Mouse (Mus musculus) hindbrain, embryonic 14.5 days (tissue): ENCODE data around the gene Sptssb. TPM values are rescaled to one million over a fixed set of nuclear protein-coding genes. Genes with fewer than 3 reads are reported as not detected.

Source experiments
- ATAC-seq: fragments of 200-750 bp; cut with Nextera tagmentation; 2 replicates; pipeline ENCODE4 v1.8.0; 2017; ENCODE audit warnings: moderate number of reproducible peaks, mild to moderate bottlenecking, moderate TSS enrichment, moderate library complexity; ENCODE audit not compliant: low FRiP score
- DNase-seq: peaks from one replicate; pipeline ENCODE4 v3.0.0-alpha.2; 2015; ENCODE audit warnings: low spot score
- H3K27ac ChIP-seq: fragments of 300-500 bp; sonication (generic); 2 replicates; pipeline ENCODE4 v1.5.1; 2014; ENCODE audit warnings: mild to moderate bottlenecking, moderate library complexity
- H3K27me3 ChIP-seq: fragments of 300-500 bp; sonication (generic); 2 replicates; pipeline ENCODE4 v1.6.1; 2014; ENCODE audit warnings: mild to moderate bottlenecking, low read length, mixed read lengths; ENCODE audit not compliant: control insufficient read depth, insufficient read depth
- H3K36me3 ChIP-seq: fragments of 300-500 bp; sonication (generic); replicated peaks from 2 replicates; pipeline ENCODE4 v1.6.1; 2014; ENCODE audit not compliant: control insufficient read depth, insufficient read depth
- H3K4me1 ChIP-seq: fragments of 300-500 bp; sonication (generic); replicated peaks from 2 replicates; pipeline ENCODE4 v1.6.1; 2014; ENCODE audit warnings: antibody characterized with exemption, low read length, mixed read lengths; ENCODE audit not compliant: control insufficient read depth, insufficient read depth
- H3K4me2 ChIP-seq: fragments of 300-500 bp; sonication (generic); replicated peaks from 2 replicates; pipeline ENCODE4 v1.6.1; 2014; ENCODE audit warnings: mild to moderate bottlenecking, moderate library complexity
- H3K4me3 ChIP-seq: fragments of 300-500 bp; sonication (generic); replicated peaks from 2 replicates; pipeline ENCODE4 v1.5.1; 2014; ENCODE audit warnings: mild to moderate bottlenecking, low read length
- H3K9ac ChIP-seq: fragments of 300-500 bp; sonication (generic); 2 replicates; pipeline ENCODE4 v1.6.1; 2014
- H3K9me3 ChIP-seq: fragments of 300-500 bp; sonication (generic); 2 replicates; pipeline ENCODE4 v1.6.1; 2016; ENCODE audit warnings: low read length; ENCODE audit not compliant: control insufficient read depth
- WGBS: fragments of 180-500 bp; shearing (Covaris S2); extraction: QIAGEN DNeasy Blood & Tissue Kit; methylation state at CpG from one replicate; pipeline ENCODE4 v1.1.7; 2014; 5-methylcytosine and 5-hydroxymethylcytosine counted together
- polyA plus RNA-seq: library from polyadenylated mRNA; unstranded; fragments of >200 nt; fragmentation: Nextera tagmentation; extraction: Ambion mirVana; gene quantifications from 2 replicates; pipeline ENCODE4 v1.2.1, GENCODE M21; 2014

Gene Sptssb
- 0.37 and 0.67 TPM in 2 replicates for polyA plus RNA-seq

DNA sequence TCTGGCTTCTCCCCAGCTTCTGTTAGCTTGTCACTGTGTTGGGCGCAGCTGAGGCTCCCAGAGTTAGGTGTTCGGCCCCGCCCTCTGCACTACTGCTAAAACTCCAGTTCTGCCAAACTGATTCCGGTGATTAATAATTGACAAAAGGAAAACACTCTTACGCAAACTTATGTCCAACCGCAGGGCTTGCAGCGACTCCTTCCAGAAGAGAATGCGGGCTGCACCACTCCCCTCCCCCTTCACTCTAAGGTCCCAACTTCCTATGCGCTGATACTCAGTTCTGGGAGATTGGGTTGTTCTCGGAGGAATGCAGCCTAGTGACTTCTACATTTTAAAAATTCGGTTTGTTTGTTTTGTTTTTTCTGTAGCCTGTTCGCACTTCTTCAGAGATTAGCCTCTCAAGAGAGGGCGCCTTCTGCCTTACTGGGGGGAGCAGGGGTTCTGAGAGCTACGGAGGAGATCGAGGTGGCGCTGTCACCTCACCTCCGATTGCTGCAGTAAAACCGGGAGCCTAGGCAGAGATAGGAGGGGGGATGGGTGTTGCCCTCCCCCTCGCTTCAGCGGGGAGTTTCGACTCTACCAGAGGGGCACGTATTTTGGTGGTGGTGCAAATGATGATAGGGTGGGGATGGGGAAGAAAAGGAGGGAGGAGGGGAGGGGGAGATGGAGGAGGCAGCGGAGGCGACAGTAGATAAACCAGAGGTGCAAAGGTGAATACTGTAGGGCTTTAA lies at the start of gene Sptssb:
Gene Sptssb (minus strand): TSS at position 83 of the 731 bp plus-strand sequence.
- ATAC-seq = peak; percentile 69
- H3K4me2 ChIP-seq = peak within 1 kb of the TSS; percentile 90
- peak within 1 kb of the TSS; percentile 59 for H3K9ac ChIP-seq
- no peaks in the 10 kb centered on the region for H3K9me3 ChIP-seq
- H3K4me1 ChIP-seq = 0 out of 2 replicates have a peak, but pooled peaks cover 8% of the 10 kb centered on the region
- 2% methylated on average over 24 of the region's 24 CpGs for WGBS
- peak within 1 kb of the TSS; percentile 1; the same call in 1 of the 2 replicates for H3K27ac ChIP-seq
- peak; percentile 24 for DNase-seq
- peak within 1 kb of the TSS; percentile 44 for H3K4me3 ChIP-seq
- H3K27me3 ChIP-seq = peaks cover 16% of the 10 kb centered on the region; the same call in 1 of the 2 replicates
- H3K36me3 ChIP-seq = no peaks in the 10 kb centered on the region

DNA sequence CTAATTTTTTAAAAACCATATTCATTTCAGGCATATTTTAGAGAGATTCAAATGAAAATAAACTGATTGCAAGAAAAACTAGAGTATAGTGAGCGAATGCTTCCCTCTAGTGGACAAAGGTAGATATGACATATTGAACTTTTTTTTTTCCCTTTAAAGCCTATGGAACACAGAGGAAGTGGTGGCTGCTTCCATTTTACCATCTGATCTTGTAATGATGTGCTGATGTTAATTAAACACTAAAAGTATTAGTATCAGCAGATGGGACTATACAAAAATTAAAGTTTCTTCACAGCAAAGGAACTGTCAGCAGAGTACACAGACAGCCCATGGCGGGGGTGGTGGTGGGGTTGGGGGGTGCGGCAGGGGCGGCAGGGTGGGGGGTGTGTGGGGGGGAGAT lies 48.3 kb upstream of the Sptssb start:
- H3K27ac ChIP-seq = no peak overlapping the region
- H3K27me3 ChIP-seq = no peaks in the 10 kb centered on the region
- peak; percentile 66; the same call in 1 of the 2 replicates for ATAC-seq
- no peak overlapping the region for H3K4me2 ChIP-seq
- no peak overlapping the region for H3K9ac ChIP-seq
- H3K4me1 ChIP-seq = 0 out of 2 replicates have a peak, but pooled peaks cover 3% of the 10 kb centered on the region
- H3K9me3 ChIP-seq = no peaks in the 10 kb centered on the region
- peak; percentile 87 for DNase-seq
- WGBS = 67% methylated on average over 4 of the region's 4 CpGs
- no peak overlapping the region for H3K4me3 ChIP-seq
- H3K36me3 ChIP-seq = no peaks in the 10 kb centered on the region

DNA sequence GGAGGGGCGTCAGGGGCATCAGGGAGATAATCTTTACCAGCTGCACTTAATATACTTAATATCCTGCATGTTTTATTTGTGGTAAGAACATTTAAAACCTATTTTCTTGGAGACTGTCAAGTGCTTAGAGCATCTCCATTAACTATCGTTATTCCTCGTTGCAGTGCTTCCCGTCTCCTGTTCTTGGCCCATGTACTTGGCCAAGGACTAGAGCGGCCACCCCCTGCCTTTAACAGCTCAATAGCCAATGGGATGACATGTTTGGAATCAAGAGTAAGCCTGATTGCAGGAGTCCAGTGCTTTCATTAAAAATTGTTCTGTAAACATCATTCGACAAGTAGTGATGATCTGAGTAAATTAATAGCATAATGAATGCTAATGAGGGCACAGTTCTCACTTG lies 47.8 kb upstream of the Sptssb start:
- no peak overlapping the region for H3K9ac ChIP-seq
- no peaks in the 10 kb centered on the region for H3K27me3 ChIP-seq
- H3K4me3 ChIP-seq = no peak overlapping the region
- no peak overlapping the region for H3K27ac ChIP-seq
- DNase-seq = peak; percentile 32
- 0 out of 2 replicates have a peak, but pooled peaks cover 3% of the 10 kb centered on the region for H3K4me1 ChIP-seq
- H3K36me3 ChIP-seq = no peaks in the 10 kb centered on the region
- ATAC-seq = peak; percentile 47; the same call in 1 of the 2 replicates
- WGBS = 49% methylated on average over 6 of the region's 6 CpGs
- no peak overlapping the region for H3K4me2 ChIP-seq
- H3K9me3 ChIP-seq = no peaks in the 10 kb centered on the region

DNA sequence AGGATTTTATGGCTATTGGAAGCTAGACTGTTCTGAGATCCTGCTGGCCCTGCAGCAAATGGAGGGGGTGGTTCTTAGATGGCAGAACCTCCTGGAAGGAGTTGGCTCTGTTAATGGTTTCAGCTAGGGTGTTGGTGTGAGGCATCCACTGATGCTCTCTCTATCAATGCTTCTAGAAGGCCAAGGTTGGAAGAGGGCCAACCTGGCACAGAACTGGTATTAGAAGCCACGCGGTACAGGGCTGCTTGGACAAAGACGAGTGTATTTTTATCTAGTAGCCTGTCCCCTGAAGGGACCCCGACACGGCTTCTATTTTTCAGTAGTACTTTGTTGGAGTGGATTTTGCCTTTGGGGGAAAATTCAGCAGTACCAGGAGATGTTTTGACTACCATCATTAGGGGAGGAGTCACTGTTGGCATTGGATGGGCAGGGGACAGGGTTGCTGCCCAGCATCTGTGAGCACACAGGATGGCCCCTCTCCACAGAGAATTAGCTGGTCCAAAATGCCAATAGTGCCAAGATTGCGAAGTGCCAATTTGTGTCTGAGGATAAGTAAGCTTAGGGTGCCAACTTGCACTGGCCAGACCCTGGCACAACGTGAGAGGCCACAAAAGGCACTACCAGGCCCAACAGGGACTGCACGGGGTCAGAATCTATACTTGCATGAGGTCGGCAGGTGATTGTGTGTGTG lies 43.2 kb upstream of the Sptssb start:
- 78% methylated on average over 9 of the region's 9 CpGs for WGBS
- no peak overlapping the region for H3K27ac ChIP-seq
- no peaks in the 10 kb centered on the region for H3K9me3 ChIP-seq
- H3K36me3 ChIP-seq = no peaks in the 10 kb centered on the region
- DNase-seq = peak; percentile 23
- H3K9ac ChIP-seq = no peak overlapping the region
- ATAC-seq = peak; percentile 32; the same call in 1 of the 2 replicates
- no peak overlapping the region for H3K4me3 ChIP-seq
- H3K27me3 ChIP-seq = no peaks in the 10 kb centered on the region
- H3K4me1 ChIP-seq = 0 out of 2 replicates have a peak, but pooled peaks cover 3% of the 10 kb centered on the region
- no peak overlapping the region for H3K4me2 ChIP-seq

DNA sequence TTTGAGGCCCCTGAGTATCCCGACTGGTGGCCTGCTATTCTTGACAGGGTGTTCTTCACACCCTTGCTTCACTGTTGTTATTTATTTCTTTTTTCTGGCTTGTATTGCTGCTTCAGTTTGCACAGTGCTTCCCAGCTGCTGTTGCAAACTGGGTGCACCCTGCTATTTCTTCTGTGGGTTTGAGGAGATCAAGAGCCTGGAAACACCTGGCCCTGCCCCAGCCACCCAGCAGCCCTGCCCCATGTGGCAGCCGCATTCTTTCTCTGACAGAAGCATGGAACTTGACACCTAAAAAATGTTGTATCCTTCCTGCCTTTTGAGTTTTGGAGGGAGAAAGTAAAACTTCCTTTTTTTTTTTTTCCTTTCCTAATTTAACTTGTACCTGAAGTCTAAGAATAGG lies 42.6 kb upstream of the Sptssb start:
- 70% methylated on average over 2 of the region's 2 CpGs for WGBS
- Histone ChIP-seq H3K36me3 (no peaks in the 10 kb centered on the region), H3K4me2 (no peak overlapping the region), H3K27me3 (no peaks in the 10 kb centered on the region), H3K27ac (no peak overlapping the region), H3K9ac (no peak overlapping the region), H3K4me1 (0 out of 2 replicates have a peak, but pooled peaks cover under 1% of the 10 kb centered on the region), H3K4me3 (no peak overlapping the region), H3K9me3 (no peaks in the 10 kb centered on the region)
- DNase-seq = peak; percentile 16
- no peak for ATAC-seq

DNA sequence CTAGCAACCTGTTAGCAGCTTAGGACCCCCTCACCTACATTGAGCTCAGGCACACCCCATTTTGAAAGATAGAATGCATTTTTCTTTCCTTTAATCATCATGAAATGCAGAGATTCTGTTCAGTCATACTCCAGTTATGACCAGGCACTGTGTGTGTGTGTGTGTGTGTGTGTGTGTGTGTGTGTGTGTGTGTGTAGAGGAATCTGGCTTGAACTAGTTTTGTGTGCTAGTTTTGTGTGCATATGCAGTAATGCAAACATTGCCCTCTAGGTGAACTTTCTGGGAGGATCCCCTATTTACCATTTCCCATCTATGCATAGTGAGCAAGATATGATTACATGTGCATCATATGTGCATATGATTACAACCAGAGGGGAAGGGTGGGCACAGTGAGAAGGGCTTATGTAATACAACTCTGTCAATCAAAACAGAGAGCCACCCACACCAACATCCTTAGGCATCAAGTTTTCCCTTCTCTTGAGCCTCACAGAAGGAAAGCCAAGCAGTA lies 42.2 kb upstream of the Sptssb start:
- H3K27me3 ChIP-seq = no peaks in the 10 kb centered on the region
- H3K9me3 ChIP-seq = no peaks in the 10 kb centered on the region
- ATAC-seq = no peak
- H3K4me2 ChIP-seq = no peak overlapping the region
- H3K9ac ChIP-seq = no peak overlapping the region
- no peak overlapping the region for H3K27ac ChIP-seq
- no peak overlapping the region for H3K4me3 ChIP-seq
- H3K4me1 ChIP-seq = no peaks in the 10 kb centered on the region
- no peaks in the 10 kb centered on the region for H3K36me3 ChIP-seq
- peak; percentile 1 for DNase-seq

DNA sequence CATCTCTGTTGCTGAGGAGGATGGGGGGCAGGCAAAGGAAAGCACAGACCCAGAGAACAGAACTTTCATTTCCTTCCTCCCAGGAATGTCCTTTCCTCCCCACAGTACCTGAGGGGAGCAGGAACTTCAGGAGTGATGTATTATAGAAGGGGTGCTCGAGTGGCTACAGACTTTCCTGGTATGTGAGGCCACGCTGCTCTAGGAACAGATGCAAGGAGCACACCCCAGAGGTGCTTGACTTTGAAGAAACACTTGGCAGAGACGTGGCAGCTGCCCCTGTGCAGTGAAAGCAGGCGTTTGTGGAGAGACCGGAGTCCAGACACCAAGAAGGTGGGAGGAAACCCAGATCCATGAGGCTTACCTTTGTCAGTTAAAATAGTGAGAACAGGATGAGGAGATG lies 40.6 kb upstream of the Sptssb start:
- Histone ChIP-seq H3K27ac (no peak overlapping the region), H3K27me3 (no peaks in the 10 kb centered on the region), H3K4me2 (no peak overlapping the region), H3K4me1 (no peaks in the 10 kb centered on the region), H3K9me3 (no peaks in the 10 kb centered on the region), H3K4me3 (no peak overlapping the region), H3K36me3 (no peaks in the 10 kb centered on the region), H3K9ac (no peak overlapping the region)
- no peak for DNase-seq
- 77% methylated on average over 5 of the region's 5 CpGs for WGBS
- no peak for ATAC-seq

DNA sequence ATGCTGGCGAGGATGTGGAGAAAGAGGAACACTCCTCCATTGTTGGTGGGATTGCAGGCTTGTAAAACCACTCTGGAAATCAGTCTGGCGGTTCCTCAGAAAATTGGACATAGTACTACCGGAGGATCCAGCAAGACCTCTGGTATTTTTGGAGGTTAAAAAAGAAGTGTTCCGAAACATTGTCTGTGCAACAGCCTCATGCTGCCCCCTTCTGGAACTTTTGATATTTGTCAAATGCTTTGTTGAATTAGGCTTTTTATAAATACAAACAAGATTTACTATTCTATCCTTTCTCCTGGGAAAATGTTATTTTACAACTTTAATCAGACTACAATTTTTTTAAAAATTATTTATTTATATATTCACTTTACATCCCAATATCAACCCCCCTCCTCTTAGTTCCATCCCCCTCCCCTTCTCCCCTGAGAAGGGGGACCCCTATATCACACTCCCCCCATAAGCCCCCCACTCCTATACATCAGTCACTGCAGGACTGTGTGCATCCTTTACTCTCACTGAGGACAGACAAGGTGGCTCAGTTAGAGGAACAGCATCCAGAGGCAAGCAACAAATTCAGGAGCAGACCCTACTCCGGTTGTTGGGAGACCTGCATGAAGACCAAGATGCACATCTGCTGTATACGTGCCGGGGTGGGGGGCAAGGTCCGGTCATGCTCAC lies 38.3 kb upstream of the Sptssb start:
- Histone ChIP-seq H3K27ac (no peak overlapping the region), H3K36me3 (no peaks in the 10 kb centered on the region), H3K9me3 (no peaks in the 10 kb centered on the region), H3K27me3 (no peaks in the 10 kb centered on the region), H3K9ac (no peak overlapping the region), H3K4me1 (no peaks in the 10 kb centered on the region), H3K4me2 (no peak overlapping the region), H3K4me3 (no peak overlapping the region)
- 86% methylated on average over 7 of the region's 8 CpGs for WGBS
- ATAC-seq (no peak), DNase-seq (peak; percentile 81)

DNA sequence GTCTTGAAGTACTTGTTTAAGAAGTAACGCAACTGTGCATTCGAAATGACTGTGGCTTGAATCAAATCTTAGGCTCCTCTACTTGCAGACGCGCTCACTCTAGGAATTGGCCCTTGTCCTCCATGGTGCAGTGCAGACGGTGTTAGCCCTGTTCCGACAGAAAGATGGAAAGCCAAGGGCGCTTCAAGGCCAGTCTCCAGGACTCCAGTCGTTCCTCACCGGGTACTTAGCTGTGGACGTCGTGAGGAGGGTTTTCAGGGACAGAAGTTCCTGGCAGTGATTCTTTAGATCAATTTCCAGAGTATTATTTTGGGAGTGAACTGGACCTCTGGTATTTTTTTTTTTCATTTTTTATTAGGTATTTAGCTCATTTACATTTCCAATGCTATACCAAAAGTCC lies 35.8 kb upstream of the Sptssb start:
- no peaks in the 10 kb centered on the region for H3K9me3 ChIP-seq
- WGBS = 87% methylated on average over 11 of the region's 11 CpGs
- H3K36me3 ChIP-seq = no peaks in the 10 kb centered on the region
- no peak for ATAC-seq
- H3K27me3 ChIP-seq = no peaks in the 10 kb centered on the region
- H3K9ac ChIP-seq = no peak overlapping the region
- H3K4me1 ChIP-seq = no peaks in the 10 kb centered on the region
- no peak overlapping the region for H3K4me3 ChIP-seq
- DNase-seq = no peak
- H3K27ac ChIP-seq = no peak overlapping the region
- H3K4me2 ChIP-seq = no peak overlapping the region
